Mouse (Mus musculus) A20 (cell line): ENCODE data around the gene Papln.

Experiments
- DNase-seq: peaks from one replicate; pipeline ENCODE4 v3.0.0-alpha.2; 2011; ENCODE audit warnings: low read depth, low spot score

Gene Papln

DNA sequence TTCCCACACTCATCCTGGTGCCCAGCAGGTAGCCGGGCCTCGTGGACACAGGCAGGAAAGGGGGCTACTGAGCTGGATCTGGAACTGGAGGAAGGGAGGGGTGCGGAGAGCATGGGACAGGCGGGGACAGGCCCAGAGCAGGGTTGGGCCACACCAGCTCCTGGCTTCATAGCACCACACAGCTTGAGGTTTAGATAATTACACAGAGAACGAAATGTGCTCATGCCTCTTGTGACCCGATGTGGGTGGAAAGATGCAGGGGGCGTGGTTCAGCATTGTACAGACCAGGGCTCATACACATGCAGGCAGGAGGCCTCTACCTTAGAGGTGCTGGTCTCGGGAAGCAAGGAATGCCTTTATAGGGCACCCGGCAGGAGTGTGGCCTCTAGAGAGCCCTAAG, 4.4 kb downstream of the Papln start:
- no peak for DNase-seq

DNA sequence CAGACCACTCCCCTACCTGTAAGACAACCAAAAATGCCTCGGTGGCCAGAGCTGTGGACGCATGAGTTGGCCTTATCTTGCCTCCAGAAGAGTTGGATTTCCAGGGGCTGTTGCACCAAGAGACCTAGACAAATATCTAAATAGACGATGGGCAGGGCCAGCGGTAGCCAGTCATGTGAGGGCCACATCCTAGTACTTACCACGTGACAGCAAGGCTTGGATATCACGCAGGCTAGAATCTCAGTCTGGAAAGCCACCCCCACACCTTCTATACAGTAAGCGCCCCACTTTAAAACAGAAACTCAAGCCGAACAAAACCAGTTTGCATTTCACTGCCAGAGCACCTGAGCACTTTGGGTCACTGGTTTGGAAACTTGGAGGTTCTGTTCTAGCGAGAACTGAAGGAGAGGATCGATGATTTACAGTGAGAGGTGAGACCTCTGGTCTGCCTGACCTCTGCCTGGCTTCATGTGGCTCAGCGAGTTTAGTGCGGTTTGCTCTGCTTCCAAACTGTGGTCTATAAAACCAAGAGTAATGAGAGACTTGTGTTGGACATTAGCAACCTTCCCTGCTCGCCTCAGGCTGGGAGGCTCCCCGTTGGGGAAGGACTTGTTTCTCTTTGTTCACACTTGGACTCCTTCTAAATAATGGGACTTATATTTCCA, 4.9 kb downstream of the Papln start:
- DNase-seq = no peak

DNA sequence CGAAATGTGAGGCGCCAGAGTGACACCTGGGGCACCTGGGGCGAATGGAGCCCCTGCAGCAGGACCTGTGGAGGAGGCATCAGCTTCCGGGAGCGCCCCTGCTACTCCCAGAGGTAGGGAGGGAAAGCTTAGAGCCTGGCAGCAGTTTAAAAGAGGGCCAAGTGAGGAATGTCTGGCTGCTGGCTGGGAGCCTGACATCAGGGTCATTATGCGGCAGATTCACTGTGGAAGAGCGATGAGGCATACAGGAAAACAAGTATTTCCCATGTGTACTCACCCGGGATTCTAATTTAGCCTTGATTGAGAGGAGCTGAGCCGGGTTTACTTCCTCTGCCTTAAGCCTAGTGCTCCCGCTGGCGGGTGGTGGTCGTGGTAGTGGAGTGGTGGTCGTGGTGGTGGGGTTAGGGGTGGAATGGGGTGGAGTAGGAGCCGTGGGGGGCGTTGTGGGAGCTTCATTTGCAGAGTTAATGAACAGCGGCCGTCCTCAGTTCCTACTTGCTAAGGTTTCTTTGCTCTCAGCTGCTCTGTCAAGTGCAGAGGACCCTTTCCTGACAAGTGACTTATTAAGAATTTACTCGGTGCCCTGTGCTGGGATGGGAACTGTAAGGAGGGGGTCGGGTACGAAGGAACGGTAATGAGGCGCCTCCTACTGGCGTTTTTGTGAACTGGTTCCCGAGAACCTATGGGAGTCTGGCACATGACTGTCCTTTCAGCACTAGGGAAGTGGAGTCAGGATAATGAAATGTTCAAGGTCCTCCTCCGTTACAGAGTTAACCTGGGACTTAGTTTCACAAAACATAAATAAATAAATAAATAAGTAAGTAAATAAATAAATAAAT, 7.2 kb downstream of the Papln start:
- peak; percentile 73 for DNase-seq

DNA sequence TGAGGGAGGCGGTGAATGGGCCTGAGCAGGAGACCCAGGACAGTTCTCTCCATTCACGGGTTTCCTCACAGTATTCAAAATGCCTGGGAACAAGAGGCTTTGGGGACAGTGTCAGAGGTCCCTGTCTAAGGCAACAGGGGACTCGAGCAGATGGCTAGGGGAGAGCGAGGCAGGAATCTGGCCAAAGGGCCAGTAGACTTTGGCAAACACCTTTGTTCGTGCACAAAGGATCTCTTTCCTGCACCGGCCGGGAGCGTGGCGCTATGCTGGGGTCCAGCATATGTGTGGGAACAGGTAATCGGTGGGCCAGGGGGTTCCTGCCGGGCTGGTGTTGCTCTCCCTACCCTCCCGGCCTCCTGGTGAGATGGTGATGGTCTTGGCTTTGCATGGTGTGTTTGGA, 12.2 kb downstream of the Papln start:
- no peak for DNase-seq

DNA sequence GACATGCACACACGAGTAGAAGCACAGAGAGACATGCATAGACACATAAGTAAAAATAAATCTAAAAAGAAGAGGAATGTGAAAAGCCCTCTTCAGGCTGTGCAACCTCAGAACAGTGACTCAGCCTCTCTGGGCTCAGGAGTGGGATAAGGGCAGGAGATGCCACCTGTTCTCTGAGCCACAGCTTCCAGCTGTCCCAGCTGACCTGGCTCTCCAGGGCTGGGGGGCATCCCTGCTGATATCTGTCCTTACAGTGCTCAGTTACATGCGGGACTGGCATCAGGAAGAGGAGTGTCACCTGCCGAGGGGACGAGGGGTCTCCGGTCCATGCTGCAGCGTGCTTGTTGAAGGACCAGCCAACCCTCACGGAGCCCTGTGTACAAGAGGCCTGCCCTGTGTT, 13.3 kb downstream of the Papln start:
- no peak for DNase-seq

DNA sequence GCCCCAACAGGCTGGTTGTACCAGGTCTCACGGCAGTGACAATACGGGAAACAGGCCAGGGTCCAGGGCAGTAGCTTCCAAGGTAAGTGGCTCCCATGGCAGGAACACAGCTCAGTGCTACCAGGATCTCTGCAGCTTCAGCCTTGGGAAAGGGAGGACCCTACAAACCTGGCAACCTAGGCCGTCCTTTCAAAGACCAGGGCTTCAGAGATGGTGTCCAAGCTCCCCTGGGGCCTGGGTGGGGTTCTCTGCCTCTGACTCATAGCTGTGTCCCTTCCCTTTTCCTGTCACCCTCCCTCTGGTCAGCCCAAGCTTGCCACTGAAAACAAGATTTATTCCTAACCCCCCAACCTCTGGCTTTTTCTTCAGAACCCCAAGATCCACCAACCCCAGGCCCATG, 16.7 kb downstream of the Papln start:
- DNase-seq = no peak

DNA sequence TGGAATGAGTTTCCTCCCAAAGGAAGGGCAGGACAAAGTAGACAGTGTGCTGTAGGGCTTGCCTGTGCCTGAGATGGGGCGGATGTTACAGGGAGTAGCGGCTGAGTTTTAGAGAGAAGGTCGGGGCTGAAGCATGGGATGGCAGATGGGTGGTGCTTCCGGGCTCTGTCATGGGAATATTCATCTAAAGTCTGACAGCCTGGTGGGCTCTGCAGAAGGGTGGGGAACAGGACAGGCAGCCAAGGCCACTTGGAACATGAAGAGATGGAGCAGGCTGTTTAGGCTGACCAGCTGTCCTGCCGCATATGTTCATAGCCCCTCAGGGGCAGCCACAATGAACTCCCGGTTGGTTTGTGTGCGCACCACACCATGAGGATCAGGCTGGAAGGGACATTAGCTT, 17.8 kb downstream of the Papln start:
- no peak for DNase-seq

DNA sequence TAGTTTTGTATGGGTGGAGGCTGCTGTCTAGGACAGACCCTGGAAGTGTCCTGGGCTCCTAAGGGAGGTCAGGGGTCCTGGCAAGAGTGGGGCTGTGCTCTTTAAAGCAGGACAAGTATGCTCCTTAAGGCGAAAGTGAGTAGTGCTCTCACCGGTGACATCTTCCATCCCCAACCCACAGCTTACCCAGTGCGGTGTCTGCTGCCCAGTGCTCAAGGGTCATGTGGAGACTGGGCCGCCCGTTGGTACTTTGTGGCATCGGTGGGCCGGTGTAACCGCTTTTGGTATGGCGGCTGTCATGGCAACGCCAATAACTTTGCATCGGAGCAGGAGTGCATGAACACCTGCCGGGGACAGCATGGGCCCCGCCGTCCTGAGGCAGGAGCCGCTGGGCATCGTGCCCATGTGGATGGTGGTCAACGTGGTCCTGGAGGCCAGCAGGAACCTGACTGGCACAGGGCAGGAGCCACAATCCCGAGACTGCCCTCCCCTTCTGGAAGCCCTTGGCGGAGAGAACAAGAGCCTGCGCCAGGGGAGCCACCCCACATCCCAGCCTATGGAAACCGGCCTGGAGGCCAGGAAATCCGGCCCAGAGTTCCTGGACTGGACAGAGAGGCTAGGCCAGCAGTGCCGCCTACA, 18.3 kb downstream of the Papln start:
- no peak for DNase-seq

DNA sequence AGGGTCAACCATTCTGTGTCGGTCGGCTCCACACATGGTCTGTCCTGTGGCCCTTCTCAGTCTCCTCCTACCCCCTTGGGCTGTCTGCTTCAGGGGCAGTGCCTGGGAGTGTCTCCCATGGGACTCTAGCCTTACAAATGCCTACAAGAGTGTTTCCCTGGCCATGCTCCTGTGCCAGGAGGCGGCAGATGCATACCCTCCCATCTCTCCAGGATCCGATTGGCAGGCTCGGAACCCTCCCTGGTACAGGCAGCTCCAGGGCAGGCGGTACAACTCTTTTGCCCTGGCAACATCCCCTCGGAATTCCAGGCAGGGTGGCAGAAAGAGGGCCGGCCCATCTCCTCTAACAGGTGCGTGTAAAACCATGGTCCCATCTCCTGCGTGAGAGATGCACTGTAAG, 19.2 kb downstream of the Papln start:
- no peak for DNase-seq

DNA sequence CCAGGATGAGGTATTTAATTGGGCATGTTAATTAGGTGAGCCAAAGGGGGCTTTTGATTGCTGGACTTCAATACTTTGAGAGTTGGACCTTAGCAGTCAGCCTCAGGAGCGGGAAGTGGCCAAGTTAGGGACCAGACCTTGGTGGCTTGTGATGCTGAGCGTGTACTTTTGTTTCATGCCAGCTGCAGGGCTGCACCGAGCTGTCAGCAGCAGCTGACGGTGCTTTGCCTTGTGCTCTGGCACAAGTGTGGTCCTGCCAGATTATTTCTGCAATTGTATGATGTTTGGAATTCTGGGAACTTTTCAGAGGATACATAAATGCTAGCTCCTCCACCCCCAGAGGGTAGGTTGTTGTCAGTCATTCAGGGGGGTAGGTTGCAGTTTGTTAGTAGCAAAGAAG, 21.9 kb downstream of the Papln start:
- DNase-seq = no peak

DNA sequence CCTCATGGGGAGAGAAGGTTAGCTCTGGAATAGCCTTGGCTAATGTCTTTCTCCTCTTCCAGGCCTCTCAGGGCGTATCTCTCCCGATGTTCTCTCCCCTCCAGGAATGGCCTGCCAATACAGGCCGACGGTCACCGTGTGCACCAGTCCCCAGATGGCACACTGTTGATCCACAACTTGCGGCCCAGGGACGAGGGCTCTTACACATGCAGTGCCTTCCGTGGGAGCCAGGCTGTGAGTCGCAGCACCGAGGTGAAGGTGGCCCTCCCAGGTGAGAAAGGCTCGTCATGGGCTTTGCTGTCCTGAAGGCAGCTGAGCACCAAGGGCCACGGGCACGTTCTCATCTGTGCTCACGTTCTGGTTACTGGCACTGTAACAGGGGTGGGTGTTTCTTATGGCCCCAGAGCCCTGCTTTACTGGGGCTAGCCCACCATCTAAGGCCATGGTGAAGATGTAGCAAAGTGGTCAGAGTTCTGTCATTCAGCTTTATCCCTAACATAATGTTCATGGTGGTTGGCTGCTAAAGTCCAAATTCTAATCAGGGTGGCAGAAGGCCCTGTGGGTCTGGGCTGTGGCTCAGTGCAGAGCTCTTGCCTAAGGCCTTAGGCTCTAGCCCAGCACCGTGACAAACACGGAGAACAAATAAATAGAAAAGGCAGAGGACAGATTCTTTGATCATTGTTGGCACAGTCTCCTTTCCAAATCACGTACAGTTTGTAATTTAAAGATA, 25.8 kb downstream of the Papln start:
- no peak for DNase-seq

DNA sequence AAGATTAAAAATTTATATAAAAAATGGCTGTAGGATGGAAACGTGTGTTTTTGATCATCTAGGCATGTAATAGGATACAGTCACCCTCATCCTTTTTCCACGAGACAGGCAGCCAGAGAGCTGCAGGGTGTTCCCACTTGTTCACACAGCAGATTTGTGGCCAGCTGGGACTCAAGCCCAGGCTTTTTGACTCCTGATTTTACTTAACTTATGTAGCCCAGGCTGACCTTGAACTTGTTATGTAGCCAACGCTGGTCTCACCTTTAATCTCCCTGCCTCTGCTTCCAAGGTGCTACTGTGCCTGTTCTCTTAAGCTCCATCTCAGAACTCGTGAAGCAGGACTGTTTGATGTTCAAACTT, 26.3 kb downstream of the Papln start:
- no peak for DNase-seq

DNA sequence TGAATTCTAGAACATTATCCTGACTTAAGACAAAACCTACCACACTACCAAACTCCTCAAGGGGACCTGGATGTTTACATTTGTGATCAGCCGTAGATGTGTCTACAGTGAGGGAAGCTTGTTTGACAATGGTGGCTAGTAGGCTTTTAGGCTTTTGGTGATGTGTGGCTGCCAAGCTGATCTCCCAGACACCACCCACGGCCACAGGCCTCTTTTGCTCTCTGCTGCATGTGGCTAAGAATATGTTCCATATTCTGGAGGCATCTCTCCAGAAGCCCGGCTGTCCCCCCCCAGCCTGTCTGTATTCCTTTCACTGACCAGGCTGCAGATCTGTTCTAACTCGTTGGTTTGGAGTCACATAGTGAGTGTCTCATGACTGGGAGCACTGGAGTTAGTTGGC, 27.3 kb downstream of the Papln start:
- DNase-seq = no peak

DNA sequence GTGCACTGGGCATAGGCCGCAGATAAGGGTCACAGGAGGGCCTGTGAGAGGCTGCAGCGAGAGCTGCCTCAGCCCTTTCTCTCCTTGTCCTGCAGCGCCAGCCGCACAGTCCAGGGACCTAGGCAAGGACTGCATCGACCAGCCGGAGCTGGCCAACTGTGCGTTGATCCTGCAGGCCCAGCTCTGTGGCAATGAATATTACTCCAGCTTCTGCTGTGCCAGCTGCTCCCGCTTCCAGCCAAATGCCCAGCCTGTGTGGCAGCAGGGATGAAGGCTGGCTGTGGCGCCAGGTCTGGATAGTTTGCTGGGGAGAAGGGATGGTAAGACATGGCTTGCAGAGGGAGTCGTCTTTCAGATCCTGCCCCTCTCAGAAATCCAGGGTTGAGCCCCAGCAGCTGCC, 28.3 kb downstream of the Papln start:
- DNase-seq = no peak

DNA sequence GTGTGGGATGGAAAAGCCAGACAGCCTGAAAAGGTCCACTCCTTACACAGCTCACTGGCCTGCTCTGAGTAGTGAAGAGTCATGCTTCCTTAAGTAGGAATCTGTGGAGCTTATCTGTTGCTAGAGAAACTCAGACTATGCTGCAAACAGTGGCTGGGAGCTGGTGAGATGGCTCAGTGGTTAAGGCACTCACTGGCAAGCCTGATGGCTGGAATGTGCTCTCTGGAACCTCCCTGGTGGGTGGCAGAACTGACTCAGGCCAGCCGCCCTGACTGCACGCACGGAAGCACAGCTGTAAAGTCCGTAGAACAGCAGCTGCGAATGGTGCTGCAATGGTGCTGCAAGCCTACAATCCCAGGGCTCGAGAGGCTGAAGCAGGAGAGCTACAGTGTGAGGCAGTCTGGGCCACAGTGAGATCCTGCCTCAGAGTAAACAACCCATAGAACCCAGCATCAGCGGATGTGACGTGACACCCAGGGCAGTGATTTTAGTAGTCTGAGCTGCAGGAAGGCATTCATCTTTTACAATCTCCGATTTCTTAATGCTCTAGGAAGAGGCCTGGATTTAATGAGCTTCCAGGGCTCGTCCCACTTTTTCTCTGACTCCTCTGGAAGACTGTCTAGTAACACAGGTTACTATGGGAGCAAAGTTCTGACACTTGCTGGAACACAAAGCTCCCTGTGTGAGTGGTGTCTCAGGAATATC, 29.4 kb downstream of the Papln start:
- no peak for DNase-seq

DNA sequence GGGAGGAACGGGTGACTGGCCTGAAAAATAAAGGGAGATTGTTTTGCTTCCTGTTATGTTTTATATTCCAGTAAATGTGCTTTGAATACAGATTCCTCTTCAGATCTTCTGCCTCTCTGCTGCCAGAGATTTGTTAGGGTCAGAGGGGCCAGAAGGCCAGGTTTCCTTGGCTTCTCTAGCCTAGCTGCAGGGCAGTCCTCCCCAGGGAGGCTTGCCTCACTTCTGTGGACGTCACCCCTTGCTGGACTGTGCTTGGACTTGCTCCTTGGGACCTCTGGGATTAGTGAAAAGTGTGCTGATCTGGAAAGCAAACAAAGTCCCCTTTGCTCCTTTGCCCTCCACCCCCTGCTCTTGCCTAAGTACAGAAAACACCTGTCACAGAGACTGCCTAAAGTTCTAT, 31.6 kb downstream of the Papln start:
- DNase-seq = no peak

DNA sequence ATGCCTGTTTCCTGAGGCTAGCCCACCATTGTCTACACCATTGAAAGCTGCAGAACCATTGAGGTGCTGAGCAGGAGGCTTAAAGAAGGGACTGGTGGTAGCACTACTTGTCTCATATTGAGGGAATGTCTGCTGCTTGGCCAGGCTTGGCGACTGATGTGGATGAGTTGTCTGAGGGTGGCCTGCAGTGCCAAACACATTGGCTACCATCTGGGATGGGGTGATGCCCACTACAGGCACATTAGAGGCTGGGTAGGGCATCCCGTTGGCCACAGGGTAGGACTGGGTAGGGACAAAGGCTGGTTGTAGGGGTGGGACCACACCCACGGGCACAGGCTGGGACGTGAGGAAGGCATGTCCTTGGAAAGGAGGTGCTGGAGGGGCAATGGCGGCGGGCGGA, 32.2 kb downstream of the Papln start:
- no peak for DNase-seq

DNA sequence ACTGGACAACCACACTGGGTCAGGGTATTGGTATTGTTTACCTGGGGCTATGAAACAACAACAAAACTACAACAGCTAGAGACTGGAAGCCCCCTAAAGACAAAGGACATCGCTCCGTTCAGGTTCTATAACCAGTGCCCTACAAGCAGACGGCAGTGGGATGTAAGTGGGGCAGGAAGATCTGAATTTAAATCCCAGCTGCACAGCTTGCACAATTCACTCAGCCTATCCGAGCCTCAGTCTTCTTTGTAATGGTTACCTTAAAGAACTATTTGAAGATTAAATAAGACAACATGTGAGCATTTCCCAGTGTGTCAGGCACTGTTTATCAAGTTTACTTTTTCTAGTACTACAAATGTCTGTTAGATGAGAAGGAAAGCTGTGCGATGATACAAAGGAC, 34.9 kb downstream of the Papln start:
- no peak for DNase-seq

DNA sequence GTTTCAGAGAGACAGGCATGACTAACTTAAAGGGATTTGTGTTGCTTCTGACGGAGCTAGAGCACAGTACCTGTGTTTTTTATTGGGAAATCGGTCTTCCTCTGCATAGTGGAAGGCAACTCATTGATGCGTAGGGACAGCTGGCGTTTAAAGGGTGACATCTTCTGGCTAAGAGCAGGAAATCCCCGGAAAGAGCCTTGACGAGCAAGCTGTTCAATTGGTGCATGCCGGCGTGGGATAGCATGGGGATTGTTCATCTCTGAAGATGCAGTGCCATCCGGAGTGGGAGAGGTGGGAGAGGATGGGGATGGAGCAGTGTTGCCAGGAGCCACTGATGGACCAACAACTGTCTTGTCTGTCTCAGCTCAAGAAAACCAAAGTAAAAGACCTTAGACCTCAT, 37.5 kb downstream of the Papln start:
- no peak for DNase-seq

DNA sequence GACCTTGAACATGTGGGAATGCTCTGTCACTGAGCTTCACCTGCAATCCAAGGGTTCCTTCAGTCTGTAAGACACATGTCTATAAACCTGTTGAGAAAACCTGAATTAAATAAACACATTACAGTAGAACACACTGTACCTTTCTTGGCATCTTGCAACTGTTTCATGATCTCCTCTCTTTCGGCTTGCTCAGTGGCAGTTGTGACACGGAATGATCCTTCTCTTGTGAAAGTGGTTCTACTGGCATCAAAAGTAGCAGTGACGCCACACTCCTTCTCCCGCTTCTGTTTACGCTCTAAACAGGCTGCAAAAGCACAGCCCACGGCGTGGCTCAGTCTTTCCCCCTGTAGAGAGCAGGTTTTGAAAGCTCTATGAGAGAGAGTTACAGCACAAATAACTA, 40.2 kb downstream of the Papln start:
- DNase-seq = no peak

DNA sequence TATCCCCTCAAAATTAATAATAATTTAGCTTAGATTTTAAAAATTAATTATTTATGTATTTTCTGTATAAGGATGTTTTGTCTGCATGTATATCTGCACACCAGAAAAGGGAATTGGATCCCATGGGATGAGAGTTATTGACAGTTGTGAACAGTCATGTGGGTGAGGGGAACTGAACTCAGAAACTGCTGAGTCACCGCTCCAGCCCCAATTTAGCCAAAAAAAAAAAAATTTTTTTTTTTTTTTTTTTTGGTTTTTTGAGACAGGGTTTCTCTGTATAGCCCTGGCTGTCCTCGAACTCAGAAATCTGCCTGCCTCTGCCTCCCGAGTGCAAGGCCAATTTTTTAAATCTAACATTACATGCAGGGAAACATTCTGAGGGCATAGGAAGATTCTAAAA, 48.5 kb downstream of the Papln start:
- peak; percentile 23 for DNase-seq

DNA sequence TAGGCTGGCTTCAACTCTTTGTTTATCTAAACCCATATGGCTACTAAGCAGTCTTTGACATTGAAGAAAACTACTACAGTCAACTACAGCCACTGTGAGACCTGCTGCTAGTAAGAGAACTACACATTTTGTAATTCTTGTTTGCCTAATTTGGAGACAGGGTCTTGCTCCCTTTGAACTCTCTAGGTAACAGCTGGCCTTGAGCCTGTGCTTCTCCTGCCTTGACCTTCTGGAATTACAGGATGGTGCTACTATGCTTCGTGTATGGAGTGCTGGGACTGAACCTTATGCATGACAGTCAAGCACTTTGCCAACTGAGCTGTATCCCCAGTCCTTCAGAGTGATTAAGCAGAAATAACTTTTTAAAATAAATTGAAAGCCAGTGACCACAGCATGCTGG, 53.2 kb downstream of the Papln start:
- no peak for DNase-seq
